Mouse (Mus musculus) liver, adult (tissue): ENCODE data around the gene Tnnt1.

Experiments
- GATA4 ChIP-seq: IDR thresholded peaks from 2 replicates; pipeline ENCODE4 v1.6.1; 2014; ENCODE audit warnings: mild to moderate bottlenecking, low read length; ENCODE audit not compliant: insufficient replicate concordance

Tnnt1 gene

GRCm38 (mm10) chr7:4516332-4517050 is at the start of gene Tnnt1:
Gene Tnnt1 (minus strand): TSS chr7:4516382.
- TF ChIP-seq GATA4, result no peak

GRCm38 (mm10) chr7:4562660-4563059 is 46.5 kb upstream of the Tnnt1 start:
- TF ChIP-seq GATA4, result no peak

DNA sequence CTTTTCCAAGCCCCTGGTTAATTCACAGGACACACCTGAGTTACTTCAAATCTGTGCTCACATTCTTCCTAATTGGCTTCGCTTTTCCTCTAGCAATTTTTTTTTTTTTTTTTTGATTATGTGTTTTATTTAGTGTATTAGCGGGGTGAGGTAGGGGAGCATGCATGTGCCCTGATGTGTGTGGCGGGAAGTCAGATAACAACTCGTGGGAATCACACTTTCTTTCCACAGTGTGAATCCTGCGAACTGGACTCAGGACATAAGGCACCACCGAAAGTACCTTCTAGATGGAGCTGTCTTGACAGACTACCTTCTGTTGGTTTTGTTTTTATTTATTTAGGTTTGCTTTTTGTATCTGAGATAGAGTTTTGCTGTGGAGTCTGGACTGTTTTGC is 41.0 kb upstream of the Tnnt1 start:
- no peak for TF ChIP-seq GATA4

DNA sequence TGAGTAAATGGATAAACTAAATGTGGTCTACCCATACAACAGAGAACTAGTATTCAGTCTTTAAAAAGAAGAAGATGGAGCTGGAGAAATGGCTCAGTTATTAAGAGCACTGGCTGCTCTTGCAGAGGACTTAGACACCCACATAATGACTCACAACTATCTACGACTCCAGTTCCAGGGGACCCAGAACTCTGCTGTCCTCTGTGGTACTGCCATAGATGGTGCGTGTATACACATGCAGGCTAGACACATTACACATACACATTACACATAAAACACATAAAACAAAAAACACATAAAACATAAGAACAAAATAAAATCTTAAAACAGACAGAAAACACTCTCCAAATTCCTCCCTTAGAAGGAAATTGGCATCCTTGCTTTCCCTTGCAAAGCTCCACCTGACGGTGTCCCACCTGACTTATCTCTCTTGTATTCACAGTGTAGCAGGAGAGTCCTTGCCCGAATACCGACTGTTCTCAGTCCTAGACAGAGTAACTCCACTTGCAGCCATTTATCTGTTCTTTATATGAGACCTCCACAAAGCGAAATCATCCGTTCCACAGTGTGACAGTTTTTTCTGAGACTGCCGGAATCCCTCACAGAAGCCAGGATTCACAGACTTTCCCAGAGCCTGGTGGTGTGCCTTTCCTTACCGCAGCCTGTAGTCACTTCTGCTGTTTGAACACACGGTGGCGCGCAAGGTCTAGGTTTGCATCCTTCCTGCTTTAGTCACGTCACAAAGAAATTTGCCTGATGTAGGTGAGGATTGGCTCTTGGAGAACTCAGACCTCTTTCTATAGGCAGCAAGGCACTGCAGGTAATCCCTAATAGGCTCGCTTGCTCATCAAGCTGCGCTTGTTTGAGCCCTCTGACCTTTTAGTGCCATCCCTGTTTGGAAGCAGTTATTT is 40.3 kb upstream of the Tnnt1 start:
- no peak for TF ChIP-seq GATA4

GRCm38 (mm10) chr7:4547221-4547641 is 31.0 kb upstream of the Tnnt1 start, which contains the start of gene Syt5:
Gene Syt5 (minus strand): TSS chr7:4547541.
- TF ChIP-seq GATA4, result no peak

DNA sequence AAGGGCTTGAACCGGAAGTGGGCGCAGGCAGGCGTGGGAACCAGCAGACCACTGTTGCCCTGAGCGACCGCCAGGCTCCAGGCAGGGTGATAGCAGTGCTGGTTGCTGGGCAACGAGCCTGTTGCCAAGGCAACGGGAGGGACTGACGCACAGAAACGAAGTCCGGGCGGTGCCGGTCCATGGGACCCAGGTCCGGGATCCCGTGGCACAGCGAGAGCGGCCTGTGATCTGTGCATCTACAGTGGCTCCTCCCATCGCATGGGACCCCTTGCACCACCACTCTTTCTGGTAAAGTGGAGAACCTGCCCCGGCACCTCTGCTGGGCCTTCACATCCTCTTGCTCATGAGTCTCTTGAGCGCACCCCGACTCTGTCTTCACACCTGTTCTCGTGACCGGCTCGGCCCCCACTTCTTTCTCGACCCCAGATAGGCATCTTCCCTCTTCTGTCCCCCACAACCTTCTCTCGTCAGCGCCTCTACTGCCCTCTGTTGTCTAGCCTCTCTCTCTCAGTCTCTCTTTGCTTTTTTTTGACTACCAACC is 30.5 kb upstream of the Tnnt1 start:
- TF ChIP-seq GATA4, result no peak

GRCm38 (mm10) chr7:4546050-4546449 is 29.9 kb upstream of the Tnnt1 start:
- TF ChIP-seq GATA4, result no peak

DNA sequence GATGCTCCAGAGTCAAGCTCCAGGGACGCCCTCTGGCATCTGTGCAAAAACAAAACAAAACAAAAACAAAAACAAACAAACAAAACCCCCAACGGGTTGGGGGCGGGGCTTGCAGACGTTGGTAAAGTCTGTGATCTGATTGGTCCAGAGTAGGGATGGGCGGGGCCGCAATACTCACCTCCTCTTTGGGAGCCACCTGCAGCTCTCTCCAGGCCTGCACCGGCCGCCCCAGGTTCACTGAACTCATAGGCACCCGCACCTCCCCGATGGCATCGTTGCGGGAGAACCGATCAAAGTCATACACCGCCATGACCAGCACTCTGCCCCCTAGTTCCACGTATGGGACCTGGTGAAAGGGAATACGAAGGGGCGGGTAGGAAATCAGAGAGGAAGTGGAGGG is 25.8 kb upstream of the Tnnt1 start:
- TF ChIP-seq GATA4, result no peak

GRCm38 (mm10) chr7:4541344-4541743 is 25.2 kb upstream of the Tnnt1 start:
- TF ChIP-seq GATA4, result no peak

GRCm38 (mm10) chr7:4539019-4539418 is 22.8 kb upstream of the Tnnt1 start:
- no peak for TF ChIP-seq GATA4

DNA sequence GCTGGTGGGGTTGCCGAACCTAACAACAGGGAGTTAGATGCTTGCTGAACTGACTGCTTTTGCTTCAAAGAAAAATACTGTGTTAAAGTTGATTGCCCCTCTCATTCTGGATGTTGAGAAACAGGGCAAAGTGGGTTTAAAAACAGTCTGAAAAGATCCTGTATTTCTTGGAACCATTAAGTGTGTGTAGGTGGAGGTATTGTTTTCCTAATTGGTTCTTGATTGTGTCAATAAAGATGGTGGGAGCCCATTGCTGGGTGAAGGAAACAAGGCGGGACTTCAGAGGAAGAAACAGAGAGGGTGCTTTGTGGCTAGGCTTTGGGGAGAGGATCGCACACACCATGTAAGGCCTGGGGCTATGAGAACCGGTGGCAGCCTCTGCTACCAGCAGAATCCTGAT is 21.0 kb upstream of the Tnnt1 start:
- TF ChIP-seq GATA4, result no peak

DNA sequence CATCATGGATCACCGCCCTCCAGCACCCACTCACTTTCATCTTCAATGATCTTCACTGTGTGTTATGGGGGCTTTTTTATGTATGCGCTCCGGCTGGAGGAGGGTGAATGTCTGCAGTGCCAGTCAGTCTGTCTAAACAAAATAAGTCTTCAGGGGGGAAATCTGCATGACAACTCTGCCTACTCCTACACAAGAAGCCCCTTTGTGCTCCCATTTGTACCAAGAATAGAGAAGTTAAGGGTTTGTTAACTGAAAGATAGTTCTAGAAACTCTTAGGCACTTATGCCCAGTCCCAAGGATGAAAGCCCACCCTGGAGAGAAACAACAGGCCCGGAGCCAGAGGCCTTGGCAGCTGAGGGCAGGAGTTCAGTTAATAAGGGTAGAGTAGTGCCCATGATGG is 20.2 kb upstream of the Tnnt1 start:
- no peak for TF ChIP-seq GATA4

DNA sequence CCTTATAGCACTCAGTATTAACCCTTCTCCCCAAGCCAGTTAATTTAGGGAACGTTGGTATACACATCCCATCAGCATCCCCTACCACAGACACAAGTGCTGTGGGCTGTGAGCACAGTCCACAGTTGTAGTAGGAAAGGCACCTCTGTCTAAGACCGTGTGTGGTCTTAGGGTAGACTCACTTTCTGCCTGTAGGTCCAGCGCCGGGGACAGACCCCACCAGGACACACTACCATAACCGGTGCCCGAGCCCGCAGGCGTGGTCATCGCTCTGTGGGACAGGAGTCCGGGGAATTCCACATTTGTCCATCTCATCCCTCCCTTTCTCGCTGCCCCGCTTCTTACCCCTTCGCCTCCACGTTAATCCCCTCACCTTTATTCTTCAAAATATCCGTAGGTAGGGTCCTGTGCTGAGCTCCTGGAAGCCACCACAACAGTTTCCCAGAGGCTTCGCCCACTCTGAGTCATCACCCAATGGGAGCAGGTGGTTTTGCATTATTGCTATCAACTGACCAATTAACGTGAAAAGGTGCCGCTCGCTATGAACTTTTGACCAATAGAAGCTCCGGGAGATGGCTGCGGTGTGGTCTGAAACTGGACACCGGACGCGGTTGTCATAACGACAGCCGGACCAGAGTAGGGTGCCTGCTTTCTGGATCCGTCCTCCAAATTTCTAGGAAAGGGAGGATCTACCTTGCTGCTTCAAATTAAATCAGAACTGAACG is 16.0 kb upstream of the Tnnt1 start, which contains the start of gene Dnaaf3:
Dnaaf3 (minus strand) TSS at position 449 of the 725 bp plus-strand sequence.
- TF ChIP-seq GATA4, result no peak

DNA sequence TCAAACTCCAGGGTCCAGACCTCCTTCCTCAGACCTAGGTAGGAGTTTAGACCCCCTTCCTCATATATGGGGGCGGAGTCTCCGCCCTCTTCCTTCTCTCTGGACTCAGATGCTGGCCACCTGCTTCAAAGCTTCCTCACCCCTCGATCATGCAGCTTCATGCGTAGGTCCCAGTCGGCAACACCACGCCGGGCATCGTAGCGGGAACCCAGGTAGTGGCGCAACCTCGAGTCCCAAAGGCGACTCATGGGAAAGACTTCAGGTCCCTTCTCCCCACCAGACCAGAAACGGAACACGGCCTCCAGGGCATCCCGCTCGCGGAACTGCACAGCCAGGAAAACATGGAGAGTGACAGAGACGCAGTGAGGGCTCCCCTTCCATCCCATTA is 11.1 kb upstream of the Tnnt1 start:
- no peak for TF ChIP-seq GATA4
